Mouse (Mus musculus) kidney, postnatal 0 days (tissue): ENCODE measurements around the gene Zbtb7a. TPM values are rescaled to one million over a fixed set of nuclear protein-coding genes. Genes with fewer than 3 reads are reported as not detected.
"Not testable (repeated sequence)": the region's sequence is repeated elsewhere in the genome, so short reads cannot be mapped to it uniquely, and the experiment has no call there.

Experiments used
- ATAC-seq: fragments of 200-750 bp; cut with Nextera tagmentation; replicated peaks from 2 replicates; pipeline ENCODE4 v1.8.0; 2017; ENCODE audit warnings: low read depth, moderate number of reproducible peaks, moderate TSS enrichment, moderate library complexity; ENCODE audit not compliant: low FRiP score
- DNase-seq: peaks from one replicate; pipeline ENCODE4 v3.0.0-alpha.2; 2016; ENCODE audit warnings: low spot score
- H3K27ac ChIP-seq: fragments of 300-500 bp; sonication (generic); 2 replicates; pipeline ENCODE4 v1.5.1; 2014; ENCODE audit warnings: mild to moderate bottlenecking
- H3K27me3 ChIP-seq: fragments of 300-500 bp; sonication (generic); 2 replicates; pipeline ENCODE4 v1.6.1; 2014; ENCODE audit warnings: low read length, mixed read lengths; ENCODE audit not compliant: insufficient read depth
- H3K36me3 ChIP-seq: fragments of 300-500 bp; sonication (generic); 2 replicates; pipeline ENCODE4 v1.6.1; 2014; ENCODE audit warnings: low read length, mixed read lengths; ENCODE audit not compliant: insufficient read depth
- H3K4me1 ChIP-seq: fragments of 300-500 bp; sonication (generic); replicated peaks from 2 replicates; pipeline ENCODE4 v1.6.1; 2014; ENCODE audit warnings: antibody characterized with exemption, low read length, mixed read lengths; ENCODE audit not compliant: insufficient read depth
- H3K4me2 ChIP-seq: fragments of 300-500 bp; sonication (generic); 2 replicates; pipeline ENCODE4 v1.6.1; 2014; ENCODE audit warnings: mild to moderate bottlenecking, low read length, moderate library complexity, mixed read lengths
- H3K4me3 ChIP-seq: fragments of 300-500 bp; sonication (generic); replicated peaks from 2 replicates; pipeline ENCODE4 v1.5.1; 2014; ENCODE audit warnings: low read depth, low read length
- H3K9ac ChIP-seq: fragments of 300-500 bp; sonication (generic); 2 replicates; pipeline ENCODE4 v1.6.1; 2014; ENCODE audit warnings: low read depth, low read length
- H3K9me3 ChIP-seq: fragments of 300-500 bp; sonication (generic); replicated peaks from 2 replicates; pipeline ENCODE4 v1.6.1; 2016; ENCODE audit warnings: low read length, inconsistent platforms, mixed read lengths
- CTCF ChIP-seq: IDR thresholded peaks from 2 replicates; pipeline ENCODE4 v1.5.1; 2016; ENCODE audit warnings: antibody characterized with exemption, low read depth, mild to moderate bottlenecking, moderate library complexity
- WGBS: fragments of 180-500 bp; shearing (Covaris S2); extraction: QIAGEN DNeasy Blood & Tissue Kit; methylation state at CpG from one replicate; pipeline ENCODE4 v1.1.7; 2014; 5-methylcytosine and 5-hydroxymethylcytosine counted together
- polyA plus RNA-seq: library from polyadenylated mRNA; unstranded; fragments of >200 nt; fragmentation: Nextera tagmentation; extraction: Ambion mirVana; gene quantifications from 2 replicates; pipeline ENCODE4 v1.2.1, GENCODE M21; 2015

Gene Zbtb7a
- polyA plus RNA-seq, 1 experiment from 2014 or later: 33.7 TPM

DNA sequence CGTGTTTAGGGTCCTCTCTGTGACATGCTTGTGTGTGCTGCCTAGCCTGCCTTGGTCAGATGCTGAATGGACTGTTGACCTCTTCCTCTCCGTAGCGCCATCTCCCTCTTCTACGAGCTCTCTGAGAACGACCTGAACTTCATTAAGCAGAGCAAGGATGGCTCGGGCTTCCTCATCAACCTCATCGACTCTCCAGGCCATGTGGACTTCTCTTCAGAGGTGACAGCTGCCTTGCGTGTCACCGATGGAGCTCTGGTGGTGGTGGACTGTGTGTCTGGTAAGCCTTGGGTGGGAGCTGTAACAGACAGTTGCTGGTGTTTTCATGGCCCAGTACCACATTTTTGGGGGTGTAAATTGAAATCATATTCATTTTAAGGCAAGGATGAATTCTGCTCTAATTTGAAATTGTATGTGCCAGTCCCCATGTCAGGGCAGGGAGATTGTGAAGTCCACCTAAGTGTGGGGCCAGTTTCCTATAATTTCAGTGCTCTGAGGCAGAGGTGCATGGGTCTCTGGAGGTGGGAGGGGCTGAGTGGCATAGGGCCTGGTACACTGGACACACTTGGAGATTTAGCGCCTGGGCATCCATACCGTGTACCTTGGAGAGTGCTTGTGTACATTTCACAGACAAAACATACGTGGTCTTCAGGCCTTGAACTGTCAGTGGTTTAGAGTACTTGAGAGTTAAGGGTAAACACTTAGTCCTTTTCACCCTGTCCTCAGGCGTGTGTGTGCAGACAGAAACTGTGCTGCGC lies 43.1 kb downstream of the Zbtb7a start:
- H3K4me1 ChIP-seq: peaks cover 8% of the 10 kb centered on the region; the same call in 1 of the 2 replicates

DNA sequence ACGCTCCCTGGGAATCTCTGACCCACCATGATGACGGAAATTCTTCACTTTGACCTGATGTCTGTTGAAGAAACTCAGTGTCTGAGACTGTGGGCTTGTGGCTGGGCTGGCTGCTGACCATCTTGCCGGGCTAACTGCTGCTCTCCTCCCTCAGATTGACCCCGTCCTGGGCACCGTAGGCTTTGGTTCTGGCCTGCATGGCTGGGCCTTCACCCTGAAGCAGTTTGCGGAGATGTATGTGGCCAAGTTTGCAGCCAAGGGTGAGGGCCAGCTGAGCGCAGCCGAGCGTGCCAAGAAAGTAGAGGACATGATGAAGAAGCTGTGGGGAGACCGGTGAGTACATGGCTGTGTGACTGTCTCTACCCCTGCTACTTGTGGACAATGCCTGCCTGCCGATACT lies 43.9 kb downstream of the Zbtb7a start:
- H3K9me3 ChIP-seq: no peaks in the 10 kb centered on the region
- H3K36me3 ChIP-seq: peaks cover 46% of the 10 kb centered on the region
- DNase-seq (no peak), ATAC-seq (no peak)
- H3K27ac ChIP-seq: no peak overlapping the region
- 93% methylated on average over 11 of the region's 11 CpGs for WGBS
- no peak overlapping the region for H3K4me3 ChIP-seq
- H3K4me2 ChIP-seq: no peak overlapping the region
- no peak overlapping the region for H3K9ac ChIP-seq
- TF ChIP-seq CTCF: no peak
- no peaks in the 10 kb centered on the region for H3K27me3 ChIP-seq
- H3K4me1 ChIP-seq: peaks cover 8% of the 10 kb centered on the region; the same call in 1 of the 2 replicates

More for the DNA sequence above, 43.1 kb downstream of the Zbtb7a start:
- Histone ChIP-seq H3K9ac (peak overlapping the region; percentile 98), H3K9me3 (no peaks in the 10 kb centered on the region), H3K27me3 (no peaks in the 10 kb centered on the region), H3K4me2 (peak overlapping the region; percentile 86), H3K36me3 (peaks cover 46% of the 10 kb centered on the region), H3K4me3 (peak overlapping the region; percentile 92), H3K27ac (no peak overlapping the region)
- 51% methylated on average over 14 of the region's 14 CpGs for WGBS
- DNase-seq (no peak), ATAC-seq (no peak)
- TF ChIP-seq CTCF: no peak

DNA sequence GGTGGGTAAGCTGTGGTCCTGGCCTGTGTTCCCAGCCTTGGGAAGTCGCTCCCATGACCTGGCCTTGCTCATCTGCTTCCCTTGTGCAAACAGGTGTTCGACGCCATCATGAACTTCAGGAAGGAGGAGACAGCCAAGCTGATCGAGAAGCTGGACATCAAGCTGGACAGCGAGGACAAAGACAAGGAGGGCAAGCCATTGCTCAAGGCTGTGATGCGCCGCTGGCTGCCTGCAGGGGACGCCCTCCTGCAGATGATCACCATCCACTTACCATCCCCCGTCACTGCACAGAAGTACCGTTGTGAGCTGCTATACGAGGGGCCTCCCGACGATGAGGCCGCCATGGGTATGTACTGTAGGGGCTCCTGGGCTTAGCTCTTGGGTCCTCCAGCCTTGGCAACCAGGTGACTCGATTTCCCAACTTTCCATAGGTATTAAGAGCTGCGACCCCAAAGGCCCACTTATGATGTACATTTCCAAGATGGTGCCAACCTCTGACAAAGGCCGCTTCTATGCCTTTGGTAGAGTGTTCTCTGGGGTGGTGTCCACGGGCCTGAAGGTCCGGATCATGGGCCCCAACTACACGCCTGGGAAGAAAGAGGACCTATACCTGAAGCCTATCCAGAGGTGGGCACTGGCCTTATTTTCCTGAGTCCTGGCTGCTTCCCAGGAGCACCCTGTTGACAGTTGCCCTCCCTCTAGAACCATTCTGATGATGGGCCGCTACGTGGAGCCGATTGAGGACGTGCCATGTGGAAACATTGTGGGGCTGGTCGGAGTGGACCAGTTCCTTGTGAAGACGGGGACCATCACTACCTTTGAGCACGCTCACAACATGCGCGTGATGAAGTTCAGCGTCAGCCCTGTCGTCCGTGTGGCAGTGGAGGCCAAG lies 44.7 kb downstream of the Zbtb7a start:
- no peak for ATAC-seq
- Histone ChIP-seq H3K36me3 (peaks cover 46% of the 10 kb centered on the region), H3K4me3 (no peak overlapping the region), H3K9me3 (no peaks in the 10 kb centered on the region), H3K9ac (no peak overlapping the region), H3K27ac (no peak overlapping the region), H3K27me3 (no peaks in the 10 kb centered on the region), H3K4me1 (peaks cover 9% of the 10 kb centered on the region; the same call in 1 of the 2 replicates), H3K4me2 (no peak overlapping the region)
- DNase-seq: no peak
- TF ChIP-seq CTCF: peak; percentile 15; the same call in 1 of the 2 replicates
- 90% methylated on average over 32 of the region's 32 CpGs for WGBS

DNA sequence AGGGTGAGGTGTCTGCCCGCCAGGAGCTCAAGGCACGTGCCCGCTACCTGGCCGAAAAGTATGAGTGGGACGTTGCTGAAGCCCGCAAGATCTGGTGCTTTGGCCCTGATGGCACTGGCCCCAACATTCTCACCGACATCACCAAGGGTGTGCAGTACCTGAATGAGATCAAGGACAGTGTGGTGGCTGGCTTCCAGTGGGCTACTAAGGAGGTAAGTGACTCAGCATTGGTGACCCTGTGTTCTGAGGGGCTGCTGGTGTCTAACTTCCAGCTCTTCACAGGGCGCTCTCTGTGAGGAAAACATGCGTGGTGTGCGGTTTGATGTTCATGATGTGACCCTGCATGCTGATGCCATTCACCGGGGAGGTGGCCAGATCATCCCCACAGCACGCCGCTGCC lies 45.9 kb downstream of the Zbtb7a start:
- Histone ChIP-seq H3K27me3 (no peaks in the 10 kb centered on the region), H3K9ac (no peak overlapping the region), H3K27ac (no peak overlapping the region), H3K4me1 (peaks cover 13% of the 10 kb centered on the region; the same call in 1 of the 2 replicates), H3K4me3 (no peak overlapping the region), H3K4me2 (no peak overlapping the region), H3K9me3 (no peaks in the 10 kb centered on the region), H3K36me3 (peaks cover 46% of the 10 kb centered on the region)
- ATAC-seq (no peak), DNase-seq (no peak)
- no peak for TF ChIP-seq CTCF
- WGBS: 91% methylated on average over 13 of the region's 13 CpGs

DNA sequence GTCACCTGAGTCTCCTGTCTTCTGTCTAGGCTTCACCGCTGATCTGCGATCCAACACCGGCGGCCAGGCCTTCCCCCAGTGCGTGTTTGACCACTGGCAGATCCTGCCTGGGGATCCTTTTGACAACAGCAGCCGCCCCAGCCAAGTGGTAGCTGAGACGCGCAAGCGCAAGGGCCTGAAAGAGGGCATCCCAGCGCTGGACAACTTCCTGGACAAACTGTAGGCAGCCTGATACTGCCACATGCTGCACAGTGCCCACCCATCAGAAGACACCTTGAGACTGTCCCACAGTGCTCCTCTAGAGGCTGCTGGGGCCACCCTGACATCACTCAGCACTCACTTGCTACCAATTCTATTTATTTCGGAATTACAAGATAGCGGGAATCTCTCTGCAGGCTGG lies 46.8 kb downstream of the Zbtb7a start:
- H3K4me2 ChIP-seq, DNase-seq, ATAC-seq, H3K9ac ChIP-seq, H3K9me3 ChIP-seq, H3K27me3 ChIP-seq, H3K4me3 ChIP-seq: not testable (repeated sequence)
- 75% methylated on average over 12 of the region's 12 CpGs for WGBS
- Histone ChIP-seq H3K36me3 (peaks cover 49% of the 10 kb centered on the region), H3K27ac (0 out of 2 replicates have a peak overlapping the region, but pooled peaks have one; percentile 26), H3K4me1 (peaks cover 13% of the 10 kb centered on the region; the same call in 1 of the 2 replicates)
